Mouse (Mus musculus) CH12.LX (cell line): ENCODE measurements around the gene Gm10295.

ENCODE experiments used
- CTCF ChIP-seq, 2 experiments: IDR thresholded peaks in 1 of 2; conservative IDR thresholded peaks in 1 of 2; 2 replicates each; pipeline ENCODE4 v1.5.1; 2011 to 2012; ENCODE audit warnings: low read depth in 2 of 2, low read length in 2 of 2, improper control_type of control experiment in 1 of 2, inconsistent platforms in 1 of 2, mild to moderate bottlenecking in 1 of 2, moderate library complexity in 1 of 2
- TCF12 ChIP-seq: IDR thresholded peaks from 2 replicates; pipeline ENCODE4 v1.6.1; 2014; ENCODE audit warnings: low read depth, mild to moderate bottlenecking, inconsistent platforms, low read length, improper control_type of control experiment

DNA sequence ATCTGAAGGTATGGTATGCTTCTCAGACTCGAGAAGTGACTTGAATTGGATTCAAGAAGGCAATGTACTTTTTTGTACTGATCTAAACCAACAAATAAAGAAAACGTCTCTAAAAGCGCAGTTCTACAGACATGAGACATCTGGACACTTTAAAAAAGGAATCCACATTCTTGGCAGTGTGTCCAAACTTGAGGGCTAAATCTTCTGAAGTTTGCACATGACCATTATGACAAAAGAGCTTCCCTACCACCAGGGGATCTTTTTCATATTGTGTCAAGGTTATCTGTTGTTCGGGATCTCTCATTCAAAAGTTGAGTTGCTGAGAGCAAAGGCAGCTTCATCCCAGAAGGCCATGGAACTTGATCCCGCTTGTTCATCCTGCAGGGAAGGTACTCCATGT lies 40.0 kb upstream of the Gm10295 start:
- no peak for TF ChIP-seq TCF12
- no peak for TF ChIP-seq CTCF (conservative IDR thresholded peaks at IDR 0.05 in 1 of 2, IDR thresholded peaks at IDR 0.05 in 1 of 2; ENCODE audit: low read depth in 2 of 2, low read length in 2 of 2)
